Mouse (Mus musculus) adrenal gland, postnatal 25 days (tissue): ENCODE results near the gene Shank1. TPM values are rescaled to one million over a fixed set of nuclear protein-coding genes. Genes with fewer than 3 reads are reported as not detected.

Experiments
- DNase-seq: peaks from one replicate; pipeline ENCODE4 v3.0.0; 2021; ENCODE audit warnings: mixed read lengths
- total RNA-seq: library from RNA; stranded (reverse); gene quantifications from 2 replicates; pipeline ENCODE4 v1.2.3, GENCODE M21; 2021

Gene Shank1
- total RNA-seq, 1 experiment from 2014 or later = 8.5 TPM

- DNase-seq = no peak
Measured at GRCm38 (mm10) chr7:44341119-44341518, 31.1 kb downstream of the Shank1 start.

GRCm38 (mm10) chr7:44341714-44342113, 31.7 kb downstream of the Shank1 start:
- no peak for DNase-seq

GRCm38 (mm10) chr7:44343459-44344015, 33.5 kb downstream of the Shank1 start:
- DNase-seq = no peak

- DNase-seq = no peak
Measured at GRCm38 (mm10) chr7:44344622-44345021, 34.6 kb downstream of the Shank1 start.

GRCm38 (mm10) chr7:44349043-44349442, 39.0 kb downstream of the Shank1 start:
- DNase-seq = no peak

- peak; percentile 73 for DNase-seq
Measured at GRCm38 (mm10) chr7:44350957-44351711, 41.1 kb downstream of the Shank1 start.

GRCm38 (mm10) chr7:44351881-44352749, 42.1 kb downstream of the Shank1 start:
- DNase-seq = no peak

GRCm38 (mm10) chr7:44352750-44353600, 42.9 kb downstream of the Shank1 start:
- no peak for DNase-seq

- DNase-seq = no peak
Measured at GRCm38 (mm10) chr7:44353601-44354340, 43.7 kb downstream of the Shank1 start.

- no peak for DNase-seq
Measured at GRCm38 (mm10) chr7:44355411-44355810, 45.4 kb downstream of the Shank1 start.

GRCm38 (mm10) chr7:44356590-44357481, 46.8 kb downstream of the Shank1 start:
- no peak for DNase-seq

GRCm38 (mm10) chr7:44357531-44357930, 47.5 kb downstream of the Shank1 start:
- no peak for DNase-seq

GRCm38 (mm10) chr7:44358012-44358411, 48.0 kb downstream of the Shank1 start:
- DNase-seq = no peak

- no peak for DNase-seq
Measured at GRCm38 (mm10) chr7:44358886-44359654, 49.0 kb downstream of the Shank1 start.

GRCm38 (mm10) chr7:44359908-44360672, 50.0 kb downstream of the Shank1 start:
- DNase-seq = peak; percentile 94

GRCm38 (mm10) chr7:44360792-44361301, 50.8 kb downstream of the Shank1 start:
- DNase-seq = no peak

- no peak for DNase-seq
Measured at GRCm38 (mm10) chr7:44372678-44373077, 62.6 kb downstream of the Shank1 start.

GRCm38 (mm10) chr7:44373460-44373859, 63.4 kb downstream of the Shank1 start:
- DNase-seq = no peak
